Mouse (Mus musculus): ENCODE measurements at regions not wholly inside any gene's neighbourhood (a gene's known extent, or its start where the extent isn't known, plus 50 kb on each side); places are given as distances from the start of the nearest gene placed in this dataset.

DNA sequence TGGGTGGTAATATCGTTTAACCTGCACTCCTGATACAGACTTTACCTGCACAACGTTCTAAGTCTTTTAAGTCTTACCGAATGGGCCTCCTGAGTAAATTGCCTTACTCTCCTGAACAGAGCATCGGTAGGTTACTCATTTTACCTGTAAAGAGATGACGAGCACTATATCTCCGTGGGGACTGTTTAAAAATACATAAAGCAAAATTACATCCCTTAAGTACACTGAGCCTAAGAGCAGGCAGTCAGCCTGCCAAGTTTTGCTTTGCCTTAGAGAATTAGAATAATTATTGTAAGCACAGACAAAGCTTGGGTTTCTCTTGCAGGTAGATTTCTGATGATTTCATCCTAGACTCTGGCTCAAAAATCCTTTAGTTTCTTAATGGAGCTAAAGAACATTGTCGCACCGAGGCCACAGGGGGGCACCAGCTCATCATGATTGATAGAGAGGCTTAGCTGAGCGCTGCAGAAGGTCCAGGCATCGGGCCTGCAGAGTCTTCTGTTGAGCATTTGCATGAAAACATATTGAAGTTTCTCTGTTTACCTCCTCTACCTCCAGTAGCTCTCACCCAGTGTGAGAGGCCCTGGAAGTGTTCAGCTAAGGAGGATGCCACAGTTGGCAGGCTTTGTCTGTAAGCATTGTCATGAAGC is 208.3 kb upstream of the Ccdc54 start:
- TF ChIP-seq GATA4 (IDR thresholded peaks at IDR 0.05; ENCODE audit: insufficient replicate concordance, low read length), result no peak

DNA sequence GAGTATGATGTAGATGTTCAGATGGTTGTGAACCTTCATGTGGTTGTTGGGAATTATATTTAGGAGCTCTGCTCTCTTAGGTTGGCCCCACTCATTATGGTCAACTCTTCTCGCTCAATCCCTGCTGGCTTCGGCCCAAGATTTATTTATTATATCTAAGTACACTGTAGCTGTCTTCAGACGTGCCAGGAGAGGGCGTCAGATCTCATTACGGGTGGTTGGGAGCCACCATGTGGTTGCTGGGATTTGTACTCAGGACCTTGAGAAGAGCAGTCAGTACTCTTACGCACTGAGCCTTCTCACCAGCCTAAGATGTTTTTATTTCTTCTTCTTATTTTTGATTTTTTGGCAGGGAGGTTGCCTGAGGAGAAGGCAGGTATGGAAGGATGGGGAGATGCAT is 207.1 kb upstream of the Ccdc54 start:
- TF ChIP-seq GATA4 (IDR thresholded peaks at IDR 0.05; ENCODE audit: insufficient replicate concordance, low read length), result no peak

DNA sequence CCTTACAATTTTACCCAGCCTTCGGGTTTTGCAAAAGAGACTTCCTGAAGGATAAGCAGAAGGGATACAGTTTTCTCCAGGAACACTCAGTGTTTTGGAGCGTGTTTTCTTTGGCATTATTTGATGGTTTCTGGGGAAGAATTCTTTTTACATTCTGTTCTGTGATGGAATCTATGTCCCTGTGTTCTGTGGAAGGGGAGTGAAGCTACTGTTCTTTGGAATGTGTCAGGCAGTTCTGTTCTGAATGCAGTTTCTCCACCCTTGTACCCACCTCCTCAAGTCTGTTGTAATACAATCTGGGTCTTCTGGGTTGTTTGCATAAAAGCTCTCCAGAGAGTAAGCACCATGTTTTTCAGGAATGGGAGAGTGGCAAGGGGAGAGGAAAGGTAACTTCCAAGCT is 202.0 kb upstream of the Ccdc54 start:
- TF ChIP-seq GATA4 (IDR thresholded peaks at IDR 0.05; ENCODE audit: insufficient replicate concordance, low read length), result no peak

DNA sequence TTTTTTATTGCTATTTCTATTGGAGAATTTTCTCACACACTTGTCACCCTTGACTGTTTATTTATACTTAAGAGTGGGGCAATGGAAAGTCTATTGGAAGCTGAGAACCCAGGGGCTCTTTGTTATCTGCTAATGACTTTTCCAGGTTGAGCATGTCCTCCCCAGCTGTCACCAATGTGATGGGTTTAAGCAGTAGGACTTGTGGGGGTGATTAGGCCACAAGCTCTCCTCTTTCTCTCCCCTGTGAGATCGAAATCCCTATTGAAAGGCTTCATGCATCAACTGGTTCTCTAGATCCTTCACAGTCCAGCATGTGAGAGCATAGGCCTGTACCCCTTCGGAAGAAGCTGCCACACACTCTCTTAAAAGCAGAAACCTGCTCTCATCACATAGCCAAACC is 201.6 kb upstream of the Ccdc54 start:
- TF ChIP-seq GATA4 (IDR thresholded peaks at IDR 0.05; ENCODE audit: insufficient replicate concordance, low read length), result no peak

DNA sequence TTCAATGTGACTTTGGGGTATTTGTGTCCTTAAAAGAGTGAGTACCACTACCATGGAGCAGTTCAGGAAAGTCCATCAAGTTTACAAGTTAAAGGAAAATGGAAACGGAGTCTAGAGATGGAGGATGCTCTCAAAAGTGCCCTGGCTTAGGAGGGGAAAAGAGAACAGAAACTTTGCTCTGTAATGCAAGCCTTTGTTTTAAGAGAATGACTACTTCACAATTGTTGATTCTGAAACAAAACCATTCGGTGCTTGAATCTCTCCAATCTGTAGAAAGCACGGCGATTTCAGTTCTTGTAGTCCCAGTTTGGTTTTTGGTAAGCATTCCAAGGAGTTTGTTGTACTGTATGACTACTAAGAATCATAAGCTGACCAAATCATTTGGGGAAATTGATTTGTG is 197.7 kb upstream of the Ccdc54 start:
- no peak for TF ChIP-seq GATA4 (IDR thresholded peaks at IDR 0.05; ENCODE audit: insufficient replicate concordance, low read length)

DNA sequence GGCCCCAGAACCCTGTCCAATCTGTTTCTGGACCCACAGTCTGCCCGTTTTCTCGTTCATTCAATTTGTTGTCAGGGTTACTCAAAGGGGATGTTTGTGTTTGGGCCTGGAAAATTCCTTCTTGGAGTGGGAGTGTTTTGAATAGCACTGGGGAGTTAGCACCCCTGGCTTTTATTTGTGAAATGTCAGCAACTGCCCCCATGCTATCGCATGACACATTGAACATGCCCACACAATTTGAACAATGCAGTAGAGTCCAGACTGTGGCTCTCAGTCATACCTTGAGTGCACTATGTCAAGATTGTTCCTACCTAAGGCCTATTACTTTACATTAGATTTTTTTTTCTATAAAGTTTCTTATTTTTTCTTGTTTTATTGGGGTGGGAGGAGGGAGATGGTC is 195.2 kb upstream of the Ccdc54 start:
- TF ChIP-seq GATA4 (IDR thresholded peaks at IDR 0.05; ENCODE audit: insufficient replicate concordance, low read length), result no peak

DNA sequence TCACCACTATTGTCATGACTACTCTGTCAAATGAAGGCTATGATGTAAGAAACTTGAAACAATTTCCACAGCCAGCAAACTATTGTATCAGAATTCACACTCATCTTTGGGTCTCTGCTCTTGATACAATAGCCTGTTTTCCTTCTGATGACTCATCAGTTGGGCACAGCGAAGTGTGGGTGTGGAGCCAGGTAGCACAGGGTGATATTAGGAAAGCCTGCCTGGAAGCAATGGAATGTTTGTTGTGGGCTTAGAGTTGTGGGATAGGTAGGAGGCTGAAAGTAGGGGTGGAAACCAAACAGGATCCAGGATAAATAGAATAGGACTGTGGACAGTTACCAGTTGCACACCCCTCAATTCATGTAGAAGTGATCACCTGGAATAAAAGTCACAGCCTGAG is 194.4 kb upstream of the Ccdc54 start:
- TF ChIP-seq GATA4 (IDR thresholded peaks at IDR 0.05; ENCODE audit: insufficient replicate concordance, low read length), result no peak

DNA sequence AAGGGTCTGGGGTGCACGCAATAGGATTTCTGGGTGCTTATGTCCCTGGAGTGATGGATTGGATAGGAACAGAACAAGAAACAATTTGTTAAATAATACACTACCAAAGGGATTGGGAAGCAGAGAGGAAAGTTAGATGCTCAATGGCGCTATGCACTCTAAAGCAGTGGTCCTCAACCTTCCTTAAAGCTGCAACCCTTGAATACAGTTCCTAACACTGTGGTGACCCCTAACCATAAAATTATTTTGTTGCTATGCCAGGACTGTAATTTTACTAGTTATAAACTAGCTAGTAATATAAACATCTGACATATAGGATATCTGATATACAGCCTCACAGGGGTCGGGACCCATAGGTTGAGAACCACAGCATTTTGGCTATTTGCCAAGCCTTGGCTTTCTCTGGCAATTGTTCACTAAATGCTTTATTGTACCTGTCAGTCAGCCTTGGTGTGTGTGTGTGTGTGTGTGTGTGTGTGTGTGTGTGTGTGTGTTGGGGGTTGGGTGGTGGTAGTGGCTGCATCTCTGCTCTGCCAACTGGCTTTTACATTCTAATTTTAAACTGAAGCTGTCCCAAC is 193.8 kb upstream of the Ccdc54 start:
- no peak for TF ChIP-seq GATA4 (IDR thresholded peaks at IDR 0.05; ENCODE audit: insufficient replicate concordance, low read length)

DNA sequence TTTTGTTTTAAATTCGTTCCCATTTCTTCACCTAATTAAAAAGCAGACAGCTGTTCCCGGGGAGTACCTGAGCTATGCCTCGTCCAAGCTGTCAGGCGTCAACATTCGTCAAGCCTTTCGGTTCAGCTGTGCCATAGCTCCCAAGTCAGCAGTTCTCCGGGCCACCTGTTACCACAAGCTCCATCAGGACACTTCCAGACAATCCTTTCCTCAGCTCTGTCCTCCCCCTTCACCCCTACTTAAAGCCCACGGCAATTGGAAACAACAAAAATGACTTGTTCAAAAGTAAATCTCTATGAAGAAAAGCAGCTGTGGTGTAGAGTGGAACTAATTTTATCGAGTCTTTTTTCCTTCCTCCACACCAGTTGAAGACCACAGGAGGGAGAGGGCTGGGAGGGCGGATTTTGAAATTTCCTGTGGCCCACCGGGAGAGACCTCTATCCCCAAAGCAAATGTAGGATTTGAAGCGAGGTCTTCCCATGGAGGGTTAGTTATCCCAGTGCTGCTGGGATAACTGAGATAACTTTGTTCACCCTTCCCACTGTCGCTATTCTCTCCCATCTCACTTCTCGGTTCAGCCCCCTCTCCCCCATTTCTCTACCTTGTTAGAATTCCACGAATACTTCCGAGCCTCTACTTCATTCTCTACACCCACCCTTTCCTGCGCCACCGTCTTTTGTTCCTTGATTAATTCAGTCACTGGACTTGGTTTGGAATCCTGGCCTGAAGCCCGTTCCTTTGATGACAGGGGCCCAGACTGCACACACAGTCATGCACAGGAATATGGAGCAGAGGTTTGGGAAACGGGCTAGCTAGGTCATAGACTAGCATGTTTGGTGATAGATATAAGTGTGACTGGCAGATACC is 193.1 kb upstream of the Ccdc54 start:
- TF ChIP-seq GATA4 (IDR thresholded peaks at IDR 0.05; ENCODE audit: insufficient replicate concordance, low read length), result no peak

DNA sequence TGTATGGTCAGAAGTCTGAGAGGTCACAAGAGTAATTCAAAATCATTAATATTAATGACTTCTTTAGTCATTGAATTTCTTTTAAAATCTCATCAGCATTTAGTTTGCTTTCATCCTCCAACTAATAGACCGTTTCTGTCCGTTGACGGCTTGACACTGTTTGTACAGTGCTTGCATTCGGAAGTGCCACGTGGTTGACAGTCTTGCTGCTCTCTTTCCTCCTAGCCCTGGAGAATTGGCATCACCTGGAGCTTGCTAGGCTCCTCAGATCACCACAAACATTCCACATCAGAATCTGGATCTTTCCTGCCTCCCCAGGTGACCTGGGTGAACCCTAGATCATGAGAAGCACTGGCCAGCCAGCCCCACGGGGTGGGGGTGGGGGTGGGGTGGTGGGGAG is 192.3 kb upstream of the Ccdc54 start:
- no peak for TF ChIP-seq GATA4 (IDR thresholded peaks at IDR 0.05; ENCODE audit: insufficient replicate concordance, low read length)

DNA sequence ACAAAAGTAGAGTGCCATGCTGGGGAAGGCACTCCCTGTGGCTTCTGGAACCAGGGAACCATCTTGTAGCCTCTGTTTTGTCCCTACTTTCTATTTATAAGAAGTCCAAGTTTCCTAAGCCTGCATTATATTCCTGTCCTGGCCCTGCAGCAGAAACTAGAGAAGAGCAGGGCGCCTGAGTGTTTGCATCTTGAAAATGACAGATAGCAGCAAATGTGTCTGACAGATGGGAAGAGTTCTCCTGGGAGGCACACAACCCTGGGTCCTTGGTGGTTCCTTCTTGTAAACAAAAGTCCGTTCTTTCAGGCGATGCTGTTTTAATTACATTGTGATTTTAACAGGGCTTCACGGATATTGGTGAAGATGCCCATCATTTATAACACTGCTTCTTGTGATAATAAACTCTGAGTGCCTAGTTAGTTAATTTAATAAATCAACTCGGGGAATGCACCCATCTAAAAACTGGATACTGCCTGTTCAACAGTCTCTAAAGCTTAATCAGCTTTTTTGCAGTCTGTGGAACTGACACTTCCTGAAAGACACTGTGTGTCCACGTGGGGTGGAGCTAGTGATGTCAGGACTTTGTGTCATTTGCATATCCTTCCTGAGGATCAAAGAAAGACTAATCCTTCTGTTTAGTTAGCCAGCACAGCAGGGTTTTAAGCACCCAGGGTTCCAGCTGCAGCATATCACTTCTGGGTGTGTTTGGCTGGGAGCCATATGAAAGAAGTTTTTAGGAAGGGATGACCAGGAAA is 188.3 kb upstream of the Ccdc54 start:
- no peak for TF ChIP-seq GATA4 (IDR thresholded peaks at IDR 0.05; ENCODE audit: insufficient replicate concordance, low read length)

DNA sequence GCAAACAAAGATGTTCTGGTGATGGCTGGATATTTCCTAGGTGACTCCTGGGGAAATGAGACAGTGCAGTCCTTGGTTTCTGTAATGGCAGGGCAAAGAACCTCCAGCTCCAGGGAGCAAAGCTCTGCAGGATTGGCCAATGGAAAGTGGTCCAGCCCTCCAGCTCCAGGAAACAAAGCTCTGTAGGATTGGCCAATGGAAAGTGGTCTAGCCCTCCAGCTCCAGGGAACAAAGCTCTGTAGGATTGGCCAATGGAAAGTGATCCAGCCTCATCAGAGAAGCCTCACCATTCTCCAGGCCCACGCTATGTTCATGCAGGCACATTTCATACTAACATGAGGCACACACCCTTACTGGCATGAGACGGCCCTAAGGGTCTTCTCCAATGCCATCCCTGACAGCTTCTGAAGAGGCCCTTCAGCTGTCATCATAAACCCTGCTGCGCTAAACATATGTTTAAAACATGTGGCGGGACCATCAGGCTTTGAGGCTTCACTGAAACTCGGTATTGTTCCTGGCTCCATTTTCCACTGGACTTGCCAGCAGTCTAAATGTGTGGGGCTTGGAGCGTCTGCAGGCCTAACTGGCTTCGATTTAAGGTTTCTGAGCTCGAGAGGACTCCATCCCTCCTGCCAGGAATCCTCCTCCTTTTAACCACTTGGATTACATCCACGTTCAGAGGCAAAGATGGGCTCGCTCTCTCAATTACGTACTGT is 175.3 kb upstream of the Ccdc54 start:
- TF ChIP-seq GATA4 (IDR thresholded peaks at IDR 0.05; ENCODE audit: insufficient replicate concordance, low read length), result no peak

DNA sequence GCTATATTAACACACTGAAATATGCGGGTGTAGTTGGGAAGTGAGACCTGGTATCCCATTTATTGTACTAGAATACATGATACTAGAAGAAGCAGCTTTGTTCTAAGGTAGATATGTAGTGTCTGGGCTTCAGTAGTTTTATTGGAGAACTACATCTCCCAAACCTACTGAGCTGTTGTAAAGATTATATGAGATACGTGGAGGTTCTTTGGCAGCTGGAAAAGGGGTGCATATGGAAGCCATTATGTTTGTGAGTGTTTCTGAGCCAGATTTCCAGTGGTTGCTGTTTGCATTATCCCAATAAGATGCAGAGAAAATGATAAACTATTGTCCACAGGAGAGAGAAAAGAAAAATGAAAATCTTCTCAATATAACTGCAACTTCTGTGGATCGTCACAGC is 171.1 kb upstream of the Ccdc54 start:
- no peak for TF ChIP-seq GATA4 (IDR thresholded peaks at IDR 0.05; ENCODE audit: insufficient replicate concordance, low read length)

DNA sequence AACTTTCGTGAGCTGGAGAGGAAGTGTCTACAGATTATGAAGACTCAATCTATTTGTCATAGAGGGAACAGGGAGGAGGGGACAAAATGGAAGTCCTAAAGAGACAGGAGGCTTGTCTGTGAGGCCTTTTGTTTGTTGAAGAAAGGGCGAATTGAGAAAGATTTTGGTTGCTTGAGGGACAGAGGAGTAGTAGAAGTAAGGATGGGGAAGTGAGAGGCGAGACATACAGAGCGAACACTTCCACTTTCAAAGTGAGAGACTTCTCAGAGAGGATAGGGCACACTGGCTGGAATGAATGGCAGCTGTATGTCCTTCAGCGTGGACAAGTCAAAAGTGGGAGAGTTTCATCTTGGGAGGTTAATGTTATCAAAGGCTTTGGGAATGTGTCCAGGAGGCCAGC is 169.0 kb upstream of the Ccdc54 start:
- TF ChIP-seq GATA4 (IDR thresholded peaks at IDR 0.05; ENCODE audit: insufficient replicate concordance, low read length), result no peak

DNA sequence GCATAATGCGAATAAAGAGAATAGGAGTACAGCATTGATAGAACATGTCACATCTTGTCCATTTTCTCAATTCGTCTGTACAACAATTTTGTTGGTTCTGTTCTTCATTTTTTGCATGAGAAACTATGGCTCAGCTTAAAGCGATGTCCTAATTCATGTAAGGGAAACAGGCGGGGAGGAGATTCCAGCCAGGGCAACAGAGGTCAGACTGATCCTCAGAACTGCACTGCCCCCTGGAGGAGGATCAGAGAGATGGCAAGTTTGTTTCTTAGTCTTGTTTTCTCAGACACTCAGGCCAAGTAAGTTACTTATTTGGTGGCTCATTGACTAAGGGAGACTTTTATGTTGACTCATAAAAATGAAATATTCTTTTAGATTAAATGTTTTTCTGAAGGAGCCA is 165.7 kb upstream of the Ccdc54 start:
- TF ChIP-seq GATA4 (IDR thresholded peaks at IDR 0.05; ENCODE audit: insufficient replicate concordance, low read length), result no peak

All from liver, adult (tissue).